Mouse (Mus musculus) neural tube, postnatal 0 days (tissue): ENCODE data around the gene Olfr1301. TPM values are rescaled to one million over a fixed set of nuclear protein-coding genes. Genes with fewer than 3 reads are reported as not detected.

Source experiments
- polyA plus RNA-seq: library from polyadenylated mRNA; unstranded; fragments of >200 nt; fragmentation: Nextera tagmentation; extraction: Ambion mirVana; gene quantifications from 2 replicates; pipeline ENCODE4 v1.2.1, GENCODE M21; 2015

Gene Olfr1301
- polyA plus RNA-seq, result not detected in 2 replicates

GRCm38 (mm10) chr2:111750706-111751105 is at the start of gene Olfr1301:
TSS of gene Olfr1301 (plus strand) at chr2:111751006.

GRCm38 (mm10) chr2:111777129-111777528 is 26.3 kb downstream of the Olfr1301 start, which contains the start of gene Olfr1302:
TSS of gene Olfr1302 (plus strand) at chr2:111777429.

Other genes with a start within 250 kb of the Olfr1301 start
- gene Olfr1293-ps, start 225.8 kb upstream of the Olfr1301 start, polyA plus RNA-seq, result not detected in 2 replicates
- gene Olfr1294, start 210.7 kb upstream of the Olfr1301 start, polyA plus RNA-seq, result not detected in 2 replicates
- gene Olfr1295, start 181.3 kb upstream of the Olfr1301 start, polyA plus RNA-seq, result not detected in 2 replicates
- not detected in 2 replicates for gene Olfr1297, start 124.5 kb upstream of the Olfr1301 start, polyA plus RNA-seq
- gene Olfr1298, start 101.8 kb upstream of the Olfr1301 start, polyA plus RNA-seq, result not detected in 2 replicates
- gene Olfr1299, start 89.6 kb upstream of the Olfr1301 start, polyA plus RNA-seq, result not detected in 2 replicates
- not detected in 2 replicates for gene Olfr1302, start 26.4 kb downstream of the Olfr1301 start, polyA plus RNA-seq
- not detected in 2 replicates for gene Olfr1303, start 69.3 kb downstream of the Olfr1301 start, polyA plus RNA-seq
- gene Olfr1305, start 126.1 kb downstream of the Olfr1301 start, polyA plus RNA-seq, result not detected in 2 replicates
- not detected in 2 replicates for gene Olfr1306, start 165.3 kb downstream of the Olfr1301 start, polyA plus RNA-seq
- gene Olfr1307, start 198.4 kb downstream of the Olfr1301 start, polyA plus RNA-seq, result 0.03 TPM in 1 of 2 replicates, not detected in the other
- not detected in 2 replicates for gene Olfr1308, start 213.9 kb downstream of the Olfr1301 start, polyA plus RNA-seq
- not detected in 2 replicates for gene Olfr1309, start 239.3 kb downstream of the Olfr1301 start, polyA plus RNA-seq